Mouse (Mus musculus) spleen, postnatal 4 days (tissue): ENCODE measurements at regions not wholly inside any gene's neighbourhood (a gene's known extent, or its start where the extent isn't known, plus 50 kb on each side); places are given as distances from the start of the nearest gene placed in this dataset.

ENCODE experiments used
- DNase-seq, 2 experiments: peaks; one replicate each; pipeline ENCODE4 v3.0.0; 2022; ENCODE audit warnings: low spot score in 2 of 2

DNA sequence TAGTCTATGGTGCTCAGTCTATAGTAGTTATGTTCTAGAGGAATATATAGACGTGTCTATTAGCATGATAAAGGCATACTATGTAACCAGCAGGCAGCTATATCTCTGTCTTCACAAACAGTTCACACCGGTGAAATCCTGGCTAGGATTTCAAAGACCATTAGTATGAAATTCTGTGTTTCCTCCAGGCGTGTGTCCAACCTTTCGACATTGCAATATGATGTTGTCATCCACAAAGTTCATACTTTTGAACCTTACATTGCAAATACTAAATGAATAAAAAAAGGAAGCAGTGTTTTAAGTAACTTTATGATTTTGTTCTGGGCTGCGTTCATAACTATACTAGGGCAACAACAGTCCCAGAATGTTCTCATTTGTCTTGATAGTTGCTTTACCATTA is 95.2 kb upstream of the Cpeb2 start:
- DNase-seq: no peak

DNA sequence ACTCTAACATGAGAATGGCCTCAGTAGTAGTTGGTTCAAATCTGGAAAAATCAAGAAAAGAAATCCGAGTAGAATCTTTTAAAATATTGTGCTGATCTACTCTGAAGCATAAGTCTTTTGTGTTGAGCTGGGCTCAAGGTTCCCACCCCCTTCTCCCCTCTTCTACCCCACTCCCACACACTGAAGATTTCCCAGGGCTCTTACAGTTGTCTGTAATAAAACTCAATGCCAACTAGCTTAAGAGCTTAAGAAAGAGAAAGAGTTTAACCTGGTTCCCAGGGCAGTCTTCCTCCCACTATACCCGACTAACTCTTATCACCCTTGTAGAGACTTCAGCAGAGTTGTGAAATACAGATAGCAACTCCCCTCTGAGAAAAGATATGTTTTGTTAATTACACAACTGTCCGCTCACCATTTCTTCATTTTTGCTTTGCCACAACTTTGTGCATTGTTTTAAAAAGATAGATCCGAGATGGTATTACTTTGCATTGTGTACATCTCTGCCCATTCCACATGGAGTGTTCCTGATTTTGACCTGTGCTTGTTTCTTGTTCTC is 94.0 kb upstream of the Cpeb2 start:
- no peak for DNase-seq

DNA sequence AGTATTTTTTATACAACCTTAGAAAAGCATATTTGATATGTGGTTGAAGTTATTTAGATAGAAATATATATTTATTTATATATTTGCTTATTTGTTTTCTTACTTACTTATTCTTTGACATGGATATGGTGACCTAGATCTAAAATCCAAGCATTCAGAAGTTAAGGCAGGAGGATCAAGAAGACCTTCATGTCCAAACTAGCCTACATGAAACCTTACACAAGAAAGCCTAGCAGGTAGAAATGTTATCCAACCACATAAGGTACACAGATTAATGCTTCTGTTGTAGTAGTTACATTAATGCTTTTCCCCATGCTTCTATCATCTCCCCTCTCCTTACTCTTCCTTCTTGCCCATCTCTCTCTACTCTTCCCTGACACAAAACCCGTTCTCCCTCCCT is 93.2 kb upstream of the Cpeb2 start:
- no peak for DNase-seq

DNA sequence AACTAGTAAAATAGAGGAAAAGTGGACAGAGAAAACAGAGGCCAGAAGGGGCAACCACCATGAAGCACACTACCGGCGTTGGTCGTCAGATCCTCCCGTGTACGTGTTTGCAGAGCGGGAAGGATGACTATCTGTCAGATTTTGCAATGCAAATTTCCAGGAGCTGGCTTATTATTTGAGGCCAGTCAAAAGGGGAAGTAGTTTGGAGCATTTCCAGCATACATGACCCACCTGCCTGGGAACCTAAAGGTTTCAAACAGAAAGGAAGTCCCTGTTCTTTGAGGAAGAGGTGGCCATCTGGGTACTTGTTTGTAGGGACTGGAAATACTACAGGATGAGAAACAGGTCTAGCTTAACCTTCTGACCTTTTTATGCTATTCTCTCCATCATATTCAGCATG is 87.0 kb upstream of the Cpeb2 start:
- no peak for DNase-seq

DNA sequence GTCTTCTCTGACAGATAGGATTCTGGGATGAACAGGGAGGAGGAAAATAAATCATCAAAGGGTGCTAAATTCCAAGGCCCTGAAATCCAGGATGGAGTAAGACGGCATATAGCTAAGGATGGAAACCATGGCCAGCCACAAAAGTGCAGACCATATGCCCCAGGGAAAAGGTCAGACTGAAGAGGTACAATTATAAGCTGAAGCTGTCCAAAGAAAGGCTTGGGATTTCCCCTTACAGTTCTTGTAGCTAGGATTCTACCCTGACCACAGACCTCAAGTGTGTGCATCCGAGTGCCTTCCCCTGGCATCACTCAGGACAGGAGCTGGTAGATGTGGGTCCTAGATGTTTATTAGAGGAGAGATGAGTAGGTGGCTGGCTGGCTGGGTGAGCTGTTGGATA is 86.0 kb upstream of the Cpeb2 start:
- DNase-seq: no peak

DNA sequence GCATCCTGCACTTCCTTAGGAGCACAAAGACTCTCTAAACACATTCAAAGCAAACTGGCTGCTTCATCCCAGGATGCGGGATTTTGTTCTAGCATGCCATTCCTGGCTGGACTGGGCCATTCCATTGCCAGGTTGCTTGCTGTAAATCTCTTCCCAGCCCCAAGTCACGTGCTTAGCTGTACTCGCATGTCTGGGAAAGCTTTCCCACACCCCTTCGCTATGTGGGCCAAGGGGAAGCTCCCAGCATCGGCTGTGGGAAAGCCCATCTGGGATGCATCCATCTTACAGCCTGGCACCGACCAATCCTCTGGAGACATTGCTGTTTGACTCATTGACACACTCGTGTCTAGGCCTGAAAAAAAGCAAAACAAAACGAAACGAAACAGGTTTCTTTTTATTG is 84.5 kb upstream of the Cpeb2 start:
- no peak for DNase-seq

DNA sequence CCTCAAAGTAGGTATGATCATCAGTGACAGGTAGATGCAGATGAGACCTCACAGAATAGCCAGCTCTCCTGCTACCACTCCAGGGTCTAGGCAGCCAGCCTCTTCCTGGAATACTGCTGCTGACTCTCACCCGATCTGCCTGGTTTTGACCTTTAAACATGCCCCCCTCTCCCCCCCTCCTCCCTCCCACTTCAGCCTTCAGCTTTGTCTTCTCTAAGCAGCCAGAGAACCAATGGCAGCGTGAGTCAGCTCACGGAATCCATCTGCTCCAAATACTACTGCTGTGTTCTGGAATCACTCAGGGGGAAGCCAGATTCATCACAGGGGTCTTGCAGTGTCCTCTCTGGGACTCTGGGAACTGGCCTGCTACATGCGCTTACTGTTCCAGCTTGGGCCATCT is 83.4 kb upstream of the Cpeb2 start:
- DNase-seq: no peak

DNA sequence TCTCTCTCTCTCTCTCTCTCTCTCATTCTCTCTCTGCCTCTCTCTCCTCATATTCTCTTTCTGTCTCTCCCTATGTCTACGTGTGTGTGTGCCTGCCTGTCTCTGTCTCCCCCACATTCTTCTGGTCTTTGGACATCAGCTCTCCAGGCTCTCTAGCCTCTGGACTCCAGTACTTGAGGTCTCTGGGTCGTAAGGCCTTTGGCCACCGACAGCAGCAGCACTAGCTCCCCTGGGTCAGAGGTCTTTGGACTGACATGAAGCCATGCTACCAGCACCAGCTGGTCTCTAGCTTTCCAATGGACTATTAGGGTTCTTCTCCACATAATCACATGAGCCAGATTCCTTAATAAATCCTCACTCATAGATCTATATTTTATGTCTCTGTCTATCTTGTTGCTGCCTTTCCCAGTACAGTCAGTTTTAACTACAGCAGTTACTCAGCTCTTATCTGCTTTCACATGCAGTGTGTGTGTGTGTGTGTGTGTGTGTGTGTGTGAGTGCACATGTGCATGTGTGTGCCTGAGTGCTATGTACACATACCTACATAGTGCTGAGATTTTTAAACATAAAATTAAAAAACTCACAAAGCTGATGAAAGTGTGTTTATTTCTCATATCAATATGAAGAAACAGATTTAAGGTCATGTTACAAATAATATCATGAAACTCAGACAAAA is 81.7 kb upstream of the Cpeb2 start:
- no peak for DNase-seq

DNA sequence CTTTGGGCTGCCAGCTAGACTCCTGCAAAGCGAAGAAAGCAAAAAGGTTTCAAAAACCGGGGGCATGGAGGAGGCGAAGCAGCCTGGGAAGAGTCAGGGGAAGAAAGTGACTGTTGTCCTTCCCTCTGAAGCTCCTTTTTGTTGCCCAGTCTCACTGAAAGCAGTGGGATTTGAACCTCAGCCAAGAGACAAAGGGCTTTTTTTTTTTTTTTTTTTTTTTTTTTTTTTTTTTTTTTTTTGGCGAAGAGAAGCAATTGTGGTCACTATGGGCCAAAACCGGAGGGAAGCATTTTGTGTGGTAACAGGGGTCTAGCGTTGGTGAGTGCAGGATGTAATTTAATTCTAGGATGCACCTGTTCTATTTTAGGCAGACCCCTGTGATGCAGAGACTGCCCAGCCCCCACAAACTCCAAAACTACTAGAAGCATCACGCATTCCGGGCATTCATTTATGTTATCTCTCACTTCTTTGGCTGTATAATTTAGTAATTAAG is 80.8 kb upstream of the Cpeb2 start:
- no peak for DNase-seq

DNA sequence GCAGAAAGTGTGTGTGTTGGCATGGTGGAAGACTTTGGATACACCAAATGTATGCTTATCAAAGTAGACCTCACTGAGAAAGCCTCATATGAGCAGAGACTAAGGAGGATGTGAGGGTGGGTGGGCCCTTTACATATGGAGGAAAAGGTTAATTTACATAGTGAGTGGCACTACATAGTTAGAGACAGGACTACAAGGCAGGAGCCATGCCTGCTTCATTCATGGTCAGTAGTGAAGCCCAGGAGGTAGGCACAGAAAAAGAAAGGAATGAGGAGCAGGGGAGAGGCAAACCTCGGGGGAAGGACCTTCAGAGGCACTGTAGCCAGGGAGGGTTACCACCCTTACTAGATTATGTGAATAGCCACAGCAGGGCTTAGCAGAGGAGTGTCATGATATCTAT is 80.1 kb upstream of the Cpeb2 start:
- no peak for DNase-seq

DNA sequence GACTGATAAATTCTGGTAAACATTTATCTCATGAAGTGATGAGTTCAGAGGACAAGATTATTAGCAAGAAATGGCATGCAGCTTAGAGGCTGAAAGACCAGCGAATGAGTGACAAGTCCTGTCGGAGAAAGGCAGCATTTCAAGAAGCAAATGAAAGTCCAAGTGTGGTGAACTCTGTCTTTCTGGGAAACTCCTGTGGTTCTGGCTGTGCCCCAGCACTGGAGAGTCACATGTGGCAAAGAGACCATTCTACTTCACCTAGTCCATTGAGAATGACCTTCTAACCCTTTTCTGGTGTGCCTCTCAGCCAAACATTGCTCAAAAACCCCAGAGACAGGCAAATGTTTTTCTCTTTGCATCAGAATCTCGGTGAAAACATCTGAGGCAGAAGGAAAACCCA is 76.2 kb upstream of the Cpeb2 start:
- DNase-seq: no peak

DNA sequence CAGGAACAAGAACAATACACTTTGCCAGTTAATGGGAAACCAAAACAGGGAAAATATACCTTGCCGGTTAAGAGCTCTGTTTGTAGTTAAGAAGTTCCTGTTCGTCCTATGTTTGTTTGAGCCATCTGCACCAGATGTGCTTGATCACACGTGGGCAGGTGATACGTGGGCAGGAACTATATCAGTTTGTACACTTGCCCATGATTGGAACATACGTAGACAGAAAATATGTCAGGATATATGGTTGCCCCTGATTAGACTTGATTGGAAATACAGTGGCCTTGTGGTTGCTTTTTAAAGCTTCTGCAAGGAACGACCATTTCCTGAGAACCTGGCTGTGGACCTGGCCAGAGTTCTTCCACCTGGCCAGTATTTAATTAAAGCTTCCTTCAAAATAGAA is 72.8 kb upstream of the Cpeb2 start:
- DNase-seq: no peak

DNA sequence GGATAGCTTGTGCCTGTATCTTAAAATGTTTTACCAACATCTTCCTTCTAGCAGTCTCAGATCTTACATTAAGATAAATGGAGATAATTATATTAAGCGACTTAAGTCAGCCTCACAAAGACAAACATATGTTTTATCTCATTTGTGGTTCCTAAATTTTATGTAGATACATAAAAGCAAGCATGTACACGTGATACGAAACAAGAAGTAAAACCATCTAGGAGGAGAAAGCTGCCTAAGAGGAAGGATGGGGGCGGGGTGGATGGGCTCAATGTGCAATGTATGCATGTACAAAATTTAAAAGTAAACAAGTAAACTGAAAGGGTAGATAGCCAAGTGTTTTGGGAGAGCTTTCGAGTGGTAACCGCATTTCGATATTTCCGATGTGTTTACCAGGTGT is 51.5 kb upstream of the Cpeb2 start:
- no peak for DNase-seq
